Mouse (Mus musculus) embryonic stem cell, embryonic (primary cell): ENCODE measurements around the gene Gpr162.

Experiments
- CTCF ChIA-PET, 4 experiments: fragments of 300-600 bp in 2 of 4; fragments of 350-600 bp in 2 of 4; sonication (Branson Sonifier 250); formaldehyde crosslinking; loops; one replicate each; lab custom pipeline; 2022; ENCODE audit warnings: inconsistent platforms in 2 of 4; lab: Charles Lee
- POLR2A ChIA-PET, 4 experiments: fragments of 300-600 bp in 2 of 4; fragments of 350-600 bp in 2 of 4; sonication (Branson Sonifier 250); formaldehyde crosslinking; loops; one replicate each; lab custom pipeline; 2022; ENCODE audit warnings: antibody characterized with exemption in 4 of 4, inconsistent platforms in 1 of 4; lab: Charles Lee

The Gpr162 gene

GRCm38 (mm10) chr6:124861266-124861665 is 2.5 kb downstream of the Gpr162 start:
- ChIA-PET CTCF (interaction anchor here in 2 of 4 experiments (0.7 to 5.6 kb wide), 5 partner anchors 14 to 69 kb away, joined by 3 to 49 read pairs (median 9); partner anchors contain the start of gene Mlf2 (in 1 of the 2)), POLR2A (interaction anchor here (0.7 to 3.3 kb wide), 16 partner anchors 10 to 301 kb away, joined by 3 to 31 read pairs (median 7); partner anchors contain the start of genes Mlf2 (in 3 of the 4), Cd4 (in 1 of the 4), Cdca3 (in 1 of the 4) and Grcc10 (in 1 of the 4))

- ChIA-PET POLR2A (interaction anchor here in 3 of 4 experiments (0.6 to 3.3 kb wide), 31 partner anchors 10 to 618 kb away, joined by 3 to 31 read pairs (median 5); partner anchors contain the start of genes Mlf2 (in 3 of the 3), Cdca3 (in 2 of the 3), Usp5 (in 2 of the 3) and Cops7a (in 1 of the 3)), CTCF (interaction anchor here (0.6 to 5.6 kb wide), 50 partner anchors 10 to 230 kb away, joined by 3 to 49 read pairs (median 5); partner anchors contain the start of genes Mlf2 (in 4 of the 4), Cops7a (in 2 of the 4), Cdca3 (in 1 of the 4) and Lpar5 (in 1 of the 4))
These were observed 3.3 kb downstream of the Gpr162 start for GRCm38 (mm10) chr6:124860511-124860910.

GRCm38 (mm10) chr6:124859725-124860124 is 4.1 kb downstream of the Gpr162 start:
- CTCF ChIA-PET = interaction anchor here (0.6 to 5.6 kb wide), 89 partner anchors 9 to 415 kb away, joined by 3 to 49 read pairs (median 4); partner anchors contain the start of genes Mlf2 (in 4 of the 4), Cdca3 (in 2 of the 4), Cops7a (in 2 of the 4) and Lpar5 (in 1 of the 4)
- POLR2A ChIA-PET = interaction anchor here in 3 of 4 experiments (0.5 to 3.3 kb wide), 46 partner anchors 9 to 619 kb away, joined by 3 to 31 read pairs (median 4); partner anchors contain the start of genes Cdca3 (in 3 of the 3), Mlf2 (in 3 of the 3), Cops7a (in 2 of the 3) and Usp5 (in 2 of the 3)

- POLR2A ChIA-PET = interaction anchor here in 3 of 4 experiments (0.7 to 3.3 kb wide), 11 partner anchors 8 to 120 kb away, joined by 3 to 31 read pairs (median 9); partner anchors contain the start of genes Cdca3 (in 1 of the 3), Grcc10 (in 1 of the 3), Mlf2 (in 1 of the 3) and Usp5 (in 1 of the 3)
- CTCF ChIA-PET = interaction anchor here in 3 of 4 experiments (0.9 to 5.6 kb wide), 8 partner anchors 8 to 223 kb away, joined by 3 to 49 read pairs (median 12); partner anchors contain the start of gene Cdca3 (in 1 of the 3)
These were observed 5.0 kb downstream of the Gpr162 start for GRCm38 (mm10) chr6:124858561-124859318.

- ChIA-PET POLR2A (interaction anchor here (0.6 to 3.7 kb wide), 19 partner anchors 9 to 146 kb away, joined by 3 to 27 read pairs (median 6); partner anchors contain the start of genes Mlf2 (in 3 of the 4), Emg1 (in 1 of the 4), Grcc10 (in 1 of the 4) and Phb2 (in 1 of the 4)), CTCF (interaction anchor here (0.6 to 3.8 kb wide), 22 partner anchors 8 to 417 kb away, joined by 3 to 42 read pairs (median 10); partner anchors contain the start of genes Mlf2 (in 3 of the 4), Cdca3 (in 1 of the 4) and Usp5 (in 1 of the 4))
These were observed 5.8 kb downstream of the Gpr162 start for GRCm38 (mm10) chr6:124857840-124858530.

GRCm38 (mm10) chr6:124856916-124857839 is 6.6 kb downstream of the Gpr162 start, which contains the start of gene P3h3:
Gene P3h3, minus strand, starts transcription at chr6:124857752.
- POLR2A ChIA-PET = interaction anchor here (0.5 to 3.9 kb wide), 40 partner anchors 10 to 246 kb away, joined by 3 to 28 read pairs (median 5); partner anchors contain the start of genes Cdca3 (in 3 of the 4), Mlf2 (in 3 of the 4), Usp5 (in 3 of the 4) and Emg1 (in 1 of the 4)

GRCm38 (mm10) chr6:124856321-124856720 is 7.5 kb downstream of the Gpr162 start:
- CTCF ChIA-PET = interaction anchor here (0.5 to 3.8 kb wide), 36 partner anchors 9 to 499 kb away, joined by 3 to 42 read pairs (median 5); partner anchors contain the start of genes Mlf2 (in 3 of the 4), Cdca3 (in 1 of the 4), Gnb3 (in 1 of the 4) and Usp5 (in 1 of the 4)

More at GRCm38 (mm10) chr6:124856916-124857839, 6.6 kb downstream of the Gpr162 start, which contains the start of gene P3h3:
- CTCF ChIA-PET = interaction anchor here (0.5 to 3.8 kb wide), 39 partner anchors 10 to 500 kb away, joined by 3 to 42 read pairs (median 5); partner anchors contain the start of genes Mlf2 (in 3 of the 4), Cdca3 (in 1 of the 4), Gnb3 (in 1 of the 4) and Pex5 (in 1 of the 4)

GRCm38 (mm10) chr6:124854647-124855046 is 9.1 kb downstream of the Gpr162 start:
- POLR2A ChIA-PET = interaction anchor here (0.5 to 3.9 kb wide), 16 partner anchors 8 to 235 kb away, joined by 3 to 28 read pairs (median 6); partner anchors contain the start of genes Gpr162 (in 2 of the 4), Mlf2 (in 2 of the 4), Cdca3 (in 1 of the 4) and Usp5 (in 1 of the 4)
- CTCF ChIA-PET = interaction anchor here in 2 of 4 experiments (0.7 to 3.8 kb wide), 6 partner anchors 8 to 76 kb away, joined by 3 to 42 read pairs (median 21); partner anchors contain the start of gene Mlf2 (in 1 of the 2)

More at GRCm38 (mm10) chr6:124856321-124856720, 7.5 kb downstream of the Gpr162 start:
- POLR2A ChIA-PET = interaction anchor here (0.5 to 3.9 kb wide), 44 partner anchors 9 to 376 kb away, joined by 3 to 28 read pairs (median 5); partner anchors contain the start of genes Cdca3 (in 3 of the 4), Usp5 (in 3 of the 4), Grcc10 (in 2 of the 4) and Mlf2 (in 2 of the 4)

- POLR2A ChIA-PET = interaction anchor here (0.5 to 8.2 kb wide), 52 partner anchors 9 to 315 kb away, joined by 3 to 77 read pairs (median 4); partner anchors contain the start of genes Cdca3 (in 3 of the 4), Mlf2 (in 3 of the 4), Usp5 (in 3 of the 4) and Grcc10 (in 2 of the 4)
- CTCF ChIA-PET = interaction anchor here (0.5 to 3.1 kb wide), 33 partner anchors 9 to 231 kb away, joined by 3 to 24 read pairs (median 5); partner anchors contain the start of genes Gnb3 (in 3 of the 4), Cdca3 (in 2 of the 4), Mlf2 (in 2 of the 4) and Acrbp (in 1 of the 4)
These were observed 13.2 kb downstream of the Gpr162 start for GRCm38 (mm10) chr6:124850535-124850934.

- ChIA-PET CTCF (interaction anchor here (0.5 to 3.3 kb wide), 106 partner anchors 9 to 587 kb away, joined by 3 to 49 read pairs (median 4); partner anchors contain the start of genes Mlf2 (in 4 of the 4), P3h3 (in 3 of the 4), Cdca3 (in 2 of the 4) and Gpr162 (in 2 of the 4)), POLR2A (interaction anchor here in 3 of 4 experiments (0.6 to 8.2 kb wide), 48 partner anchors 8 to 433 kb away, joined by 3 to 87 read pairs (median 4); partner anchors contain the start of genes Cdca3 (in 3 of the 3), Emg1 (in 2 of the 3), Mlf2 (in 2 of the 3) and Phb2 (in 2 of the 3))
These were observed 16.5 kb downstream of the Gpr162 start for GRCm38 (mm10) chr6:124847305-124847704.

- ChIA-PET CTCF (interaction anchor here (0.5 to 1.8 kb wide), 10 partner anchors 10 to 321 kb away, joined by 3 to 6 read pairs (median 4); partner anchors contain the start of genes Cdca3 (in 2 of the 4) and Usp5 (in 2 of the 4)), POLR2A (interaction anchor here (0.6 to 28.9 kb wide), 24 partner anchors 9 to 366 kb away, joined by 3 to 601 read pairs (median 4); partner anchors contain the start of genes Cdca3 (in 2 of the 4), Grcc10 (in 2 of the 4), Spsb2 (in 2 of the 4) and Usp5 (in 2 of the 4))
These were observed 23.3 kb downstream of the Gpr162 start, which contains the start of gene Gnb3 for GRCm38 (mm10) chr6:124840241-124841167. Gene Gnb3, minus strand, starts transcription at chr6:124840275.

GRCm38 (mm10) chr6:124839805-124840204 is 24.0 kb downstream of the Gpr162 start:
- CTCF ChIA-PET = interaction anchor here (0.5 to 1.8 kb wide), 10 partner anchors 10 to 322 kb away, joined by 3 to 6 read pairs (median 4); partner anchors contain the start of genes Cdca3 (in 2 of the 4) and Usp5 (in 2 of the 4)
- POLR2A ChIA-PET = interaction anchor here (0.6 to 28.9 kb wide), 23 partner anchors 8 to 365 kb away, joined by 3 to 601 read pairs (median 4); partner anchors contain the start of genes Cdca3 (in 2 of the 4), Grcc10 (in 2 of the 4), Spsb2 (in 2 of the 4) and Usp5 (in 2 of the 4)

GRCm38 (mm10) chr6:124836411-124836810 is 27.4 kb downstream of the Gpr162 start:
- CTCF ChIA-PET = interaction anchor here (0.5 to 2.3 kb wide), 9 partner anchors 11 to 215 kb away, joined by 3 to 12 read pairs (median 6); partner anchors contain the start of gene Mlf2 (in 1 of the 4)
- POLR2A ChIA-PET = interaction anchor here in 3 of 4 experiments (0.6 to 28.9 kb wide), 21 partner anchors 6 to 339 kb away, joined by 3 to 601 read pairs (median 5); partner anchors contain the start of genes Cdca3 (in 2 of the 3), Grcc10 (in 2 of the 3), Mlf2 (in 2 of the 3) and Usp5 (in 2 of the 3)
